Mouse (Mus musculus) adrenal gland, adult (tissue): Measurements from ENCODE around the gene Hlcs.
"Not testable (repeated sequence)": the region's sequence is repeated elsewhere in the genome, so short reads cannot be mapped to it uniquely, and the experiment has no call there.

Source experiments
- DNase-seq, 2 experiments: peaks; one replicate each; pipeline ENCODE4 v3.0.0; 2022 to 2023; ENCODE audit warnings: low spot score in 1 of 2; ENCODE audit not compliant: inconsistent age in 2 of 2

Hlcs gene

DNA sequence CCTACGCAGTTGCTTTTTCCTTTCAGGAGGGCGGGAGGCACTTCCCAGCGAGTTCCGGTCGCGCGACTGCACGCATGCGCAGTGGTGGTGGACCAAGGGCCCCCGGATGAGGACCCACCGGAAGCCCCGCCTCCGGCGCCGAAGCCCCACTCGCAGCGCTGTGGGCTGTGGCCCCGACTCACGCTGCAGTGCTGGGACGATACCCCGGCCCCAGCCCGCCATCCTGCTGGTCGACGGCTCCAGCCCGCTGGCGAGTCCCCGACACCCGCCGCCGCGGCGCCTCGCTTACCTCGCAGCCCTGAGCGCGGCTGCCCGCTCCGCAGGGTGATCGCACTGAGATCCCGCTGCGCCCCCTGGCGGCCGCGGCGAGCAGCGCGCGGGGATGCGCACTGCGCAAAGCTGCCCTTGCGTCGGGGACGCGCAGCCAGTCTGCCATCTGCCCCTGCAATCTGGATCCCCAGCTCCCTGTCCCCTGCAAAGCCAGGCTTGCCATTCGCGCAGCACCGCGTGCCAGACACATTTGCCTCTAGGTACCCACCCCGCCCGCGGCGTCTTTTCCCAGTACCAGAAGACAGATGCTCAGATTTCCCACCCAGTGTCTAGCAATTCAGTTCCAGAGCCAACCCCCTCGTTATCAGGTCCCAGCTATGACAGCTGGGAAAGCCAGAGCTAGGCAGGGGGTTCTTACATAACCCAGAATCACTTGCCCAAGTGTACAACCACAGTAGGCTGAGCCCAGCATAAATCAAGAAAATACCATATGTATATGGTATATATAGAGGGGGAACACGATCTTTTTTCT is at the start of gene Hlcs:
Gene Hlcs, minus strand, starts transcription at position 343 of the 802 bp plus-strand sequence.
- peak; percentile 99 for DNase-seq

DNA sequence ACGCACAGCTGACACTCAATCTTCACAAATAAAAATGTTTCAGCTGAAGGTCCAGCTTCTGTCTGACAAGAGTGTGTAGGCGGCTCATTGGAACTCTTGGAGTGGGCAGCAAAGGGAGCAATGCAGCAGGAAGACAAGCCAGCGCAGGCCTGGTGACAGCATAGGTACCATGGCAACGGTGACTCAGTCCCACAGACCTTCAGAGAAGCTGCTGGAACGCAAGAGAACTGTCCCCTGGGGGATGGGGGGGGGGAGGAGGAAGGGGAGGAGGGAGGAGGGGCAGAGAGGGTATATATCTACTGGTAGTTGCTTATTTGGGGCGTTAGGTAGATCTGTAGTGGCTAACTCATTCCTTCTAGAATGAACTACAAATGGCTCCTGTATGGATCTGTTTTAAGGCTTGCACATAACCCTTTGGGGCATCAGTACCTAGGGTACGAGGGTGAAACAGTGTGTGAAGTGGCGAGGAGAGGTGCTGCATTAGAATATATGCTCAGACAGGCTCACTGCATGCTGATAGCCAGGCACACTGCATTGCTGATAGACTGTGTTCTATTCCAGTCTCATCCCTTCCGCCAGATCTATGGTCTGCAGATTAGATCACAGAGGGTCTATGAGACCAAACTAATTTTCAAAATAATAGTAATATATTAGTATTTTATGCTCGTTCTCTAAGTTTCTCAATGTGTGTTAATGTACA is 49.0 kb upstream of the Hlcs start:
- peak; percentile 93 to 95 for DNase-seq

DNA sequence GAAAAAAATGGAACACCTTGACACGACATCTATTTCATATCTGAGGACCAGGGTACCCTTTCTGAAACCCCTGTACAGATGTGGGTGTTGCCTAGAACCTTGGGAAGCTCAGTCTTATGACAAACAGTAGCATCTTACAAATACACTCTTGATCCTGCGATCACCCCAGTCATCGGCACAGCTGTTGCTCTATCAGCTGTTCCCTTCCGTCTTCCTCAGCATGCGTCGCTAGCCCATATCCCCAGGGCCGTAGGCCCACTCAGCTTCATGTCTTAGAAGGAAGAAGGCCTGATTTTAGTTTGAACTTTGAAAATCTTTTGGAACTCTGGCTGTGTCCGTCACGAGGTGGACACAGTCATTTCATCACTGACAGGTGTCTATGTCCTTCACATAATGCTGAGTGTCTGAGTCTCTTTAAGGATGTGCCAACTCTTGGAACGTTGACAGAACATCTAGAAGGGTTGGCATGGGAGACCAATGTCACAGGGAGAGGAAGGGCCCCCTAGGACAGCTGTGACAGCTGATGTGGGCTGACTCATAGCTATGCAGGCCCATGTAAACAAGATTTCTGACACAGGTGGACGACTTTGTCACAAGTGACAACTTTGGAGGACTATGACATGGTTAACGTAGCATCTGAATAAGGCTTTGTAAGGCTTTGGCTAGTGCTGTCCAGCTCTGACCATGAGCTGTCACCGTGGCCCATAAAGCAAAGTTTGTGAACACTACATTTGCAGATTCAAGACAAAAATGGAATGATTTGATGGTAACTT is 47.4 kb upstream of the Hlcs start:
- DNase-seq, result peak; percentile 59 to 87

DNA sequence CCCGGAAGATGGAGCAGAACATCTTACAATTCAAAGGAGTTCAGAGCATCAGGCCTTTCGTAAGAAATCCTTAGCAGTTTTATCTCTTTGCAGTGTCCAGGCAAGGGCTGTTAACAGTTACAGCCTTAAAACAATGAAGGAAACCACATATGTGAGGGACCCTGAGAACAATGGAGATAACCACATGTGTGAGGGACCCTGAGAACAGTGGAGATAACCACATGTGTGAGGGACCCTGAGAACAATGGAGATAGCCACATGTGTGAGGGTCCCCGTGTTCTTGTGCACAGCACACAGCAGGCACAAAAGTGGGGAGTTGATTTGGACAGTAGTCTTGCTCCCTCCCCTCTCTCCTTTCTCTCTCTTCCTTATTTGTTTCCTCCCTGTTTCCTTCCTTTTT is 44.7 kb upstream of the Hlcs start:
- no peak for DNase-seq

DNA sequence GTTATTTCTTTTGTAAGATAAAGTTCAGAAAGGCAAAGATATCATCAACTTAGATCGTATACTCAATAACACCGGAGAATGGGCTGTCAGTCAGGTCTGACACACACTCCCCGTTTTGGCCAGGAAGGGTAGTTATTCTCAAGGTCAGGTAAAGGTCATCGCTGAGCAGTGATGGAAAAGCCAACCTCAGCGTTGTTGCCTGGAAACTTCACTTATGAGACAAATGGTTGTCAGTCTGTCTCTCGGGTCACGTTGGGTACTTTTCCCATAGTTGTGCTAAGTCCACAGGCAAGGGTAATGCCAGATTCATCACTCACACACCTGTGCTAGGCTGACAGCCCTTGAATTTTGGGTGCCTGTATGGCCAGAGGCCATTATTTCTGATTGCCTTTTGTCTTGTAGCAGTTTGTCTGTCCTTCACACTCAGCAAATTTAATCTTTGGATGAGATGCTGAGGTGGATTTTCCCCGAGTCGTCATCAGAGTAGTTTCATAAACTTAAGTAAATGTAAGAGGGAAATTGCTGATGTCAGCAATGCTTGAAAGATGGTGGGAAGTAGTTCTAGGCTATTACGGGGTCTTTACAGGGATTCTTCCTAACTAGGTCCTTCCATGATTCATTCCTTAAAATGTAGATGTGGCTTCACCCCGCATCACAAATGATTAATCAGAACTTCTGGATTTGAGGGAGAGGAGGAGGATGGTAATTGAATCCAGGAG is 43.6 kb upstream of the Hlcs start:
- peak; percentile 38 to 65 for DNase-seq

DNA sequence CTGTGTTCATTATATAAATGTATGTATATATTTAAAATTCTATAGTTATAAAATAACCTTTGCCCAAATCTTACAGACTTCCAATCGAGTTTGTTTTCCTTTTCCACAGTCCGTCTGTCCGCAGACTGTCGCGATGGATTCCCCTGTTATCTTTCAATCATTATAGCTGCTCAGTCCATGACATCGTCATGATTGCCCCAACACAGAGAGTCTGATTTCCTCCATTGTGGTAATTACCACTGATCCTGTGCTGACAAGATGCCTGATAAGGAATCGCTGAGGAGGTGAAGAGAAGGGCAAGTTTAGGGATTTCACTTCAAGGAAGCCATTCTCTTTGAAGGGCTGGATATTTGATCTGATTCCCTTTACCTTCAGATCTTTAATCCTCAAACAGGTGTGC is 42.7 kb upstream of the Hlcs start:
- no peak for DNase-seq

DNA sequence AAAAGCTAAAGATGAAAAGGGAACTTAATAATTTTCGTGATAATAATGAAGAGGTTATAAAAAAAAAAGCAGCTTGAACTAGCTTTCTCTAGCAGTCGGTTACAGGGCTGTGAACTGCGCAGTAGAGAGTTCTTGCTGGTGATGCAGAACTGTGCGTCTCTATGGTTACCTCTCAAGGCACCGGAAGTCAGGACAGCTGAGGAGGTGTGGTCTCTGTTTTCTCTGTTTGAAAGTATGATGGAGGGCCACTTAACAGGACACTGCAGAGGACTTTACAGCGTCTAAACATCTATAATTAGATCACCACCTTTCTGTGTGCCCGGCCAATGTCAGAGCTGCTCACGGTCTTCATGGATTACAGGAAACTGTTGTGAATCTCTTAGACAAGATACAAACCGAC is 41.1 kb upstream of the Hlcs start:
- DNase-seq, result no peak

DNA sequence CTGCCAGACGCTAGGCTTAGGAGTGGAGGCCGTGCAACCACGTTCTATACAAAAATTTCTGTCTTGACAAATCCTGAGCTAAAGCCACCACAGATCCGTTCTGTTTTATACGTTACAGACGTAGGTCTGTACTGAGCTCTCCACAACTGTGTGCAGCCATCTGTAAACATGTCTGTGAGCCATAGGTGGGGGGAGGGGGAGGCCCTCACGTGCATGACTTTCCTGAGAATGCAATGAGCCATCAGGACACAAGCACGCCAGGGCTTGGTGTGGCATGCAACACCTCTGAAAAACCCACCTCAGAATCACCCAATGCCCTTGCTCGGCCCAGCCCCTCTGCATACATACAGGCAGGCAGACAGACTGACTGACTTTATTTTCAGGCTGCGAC is 36.9 kb upstream of the Hlcs start:
- no peak for DNase-seq

DNA sequence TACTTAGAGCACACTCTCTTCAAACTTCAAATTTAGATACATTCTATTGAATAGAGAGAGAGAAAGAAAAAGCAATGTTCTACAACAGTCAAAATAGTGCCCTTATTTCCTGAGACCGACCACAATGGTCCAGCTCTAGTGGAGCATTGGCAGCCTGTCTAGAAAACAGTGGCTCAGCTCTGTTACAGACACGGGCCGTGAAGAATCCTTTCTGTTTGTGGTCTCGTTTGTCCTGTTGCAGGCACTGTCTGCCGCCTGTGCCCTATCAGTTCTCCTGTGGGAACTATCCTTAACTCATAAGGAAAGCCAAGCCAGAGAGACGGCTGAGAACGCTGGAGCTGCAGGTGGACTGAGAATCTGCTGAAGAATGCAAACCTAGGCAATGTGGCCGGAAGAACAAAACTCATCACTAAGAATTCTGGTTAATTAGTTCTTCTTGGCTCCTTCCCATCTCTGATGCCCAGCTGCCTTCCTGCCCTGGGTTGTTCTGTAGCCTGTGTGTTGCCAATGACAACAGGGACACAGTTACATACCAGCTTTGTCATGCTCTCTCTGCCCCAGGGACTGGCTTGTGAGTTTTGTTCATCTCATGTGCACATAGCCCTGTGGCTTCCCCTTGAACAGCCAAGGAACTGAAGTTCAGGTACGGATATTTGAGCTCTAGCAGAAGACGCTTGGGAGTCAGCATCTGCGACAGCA is 36.4 kb upstream of the Hlcs start:
- no peak for DNase-seq

DNA sequence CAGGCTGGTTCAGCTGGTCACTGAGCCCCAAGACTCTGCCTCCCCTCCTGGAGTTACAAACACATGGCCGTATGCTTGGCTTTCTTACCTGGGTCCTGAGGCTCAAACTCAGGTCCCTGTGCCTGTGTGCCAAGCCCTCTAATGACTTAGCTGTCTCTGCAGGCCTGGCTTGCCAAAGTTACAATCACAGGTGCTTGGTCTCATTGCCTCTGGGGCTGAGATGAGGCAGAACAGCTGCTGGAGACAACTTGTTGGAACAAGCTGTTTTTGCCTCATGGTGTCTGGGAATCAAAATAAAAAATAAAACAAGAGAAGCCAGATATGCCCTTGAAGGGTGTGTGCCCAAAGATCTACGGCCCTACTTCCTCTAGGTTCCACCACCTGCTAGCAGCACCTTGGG is 35.4 kb upstream of the Hlcs start:
- no peak for DNase-seq

DNA sequence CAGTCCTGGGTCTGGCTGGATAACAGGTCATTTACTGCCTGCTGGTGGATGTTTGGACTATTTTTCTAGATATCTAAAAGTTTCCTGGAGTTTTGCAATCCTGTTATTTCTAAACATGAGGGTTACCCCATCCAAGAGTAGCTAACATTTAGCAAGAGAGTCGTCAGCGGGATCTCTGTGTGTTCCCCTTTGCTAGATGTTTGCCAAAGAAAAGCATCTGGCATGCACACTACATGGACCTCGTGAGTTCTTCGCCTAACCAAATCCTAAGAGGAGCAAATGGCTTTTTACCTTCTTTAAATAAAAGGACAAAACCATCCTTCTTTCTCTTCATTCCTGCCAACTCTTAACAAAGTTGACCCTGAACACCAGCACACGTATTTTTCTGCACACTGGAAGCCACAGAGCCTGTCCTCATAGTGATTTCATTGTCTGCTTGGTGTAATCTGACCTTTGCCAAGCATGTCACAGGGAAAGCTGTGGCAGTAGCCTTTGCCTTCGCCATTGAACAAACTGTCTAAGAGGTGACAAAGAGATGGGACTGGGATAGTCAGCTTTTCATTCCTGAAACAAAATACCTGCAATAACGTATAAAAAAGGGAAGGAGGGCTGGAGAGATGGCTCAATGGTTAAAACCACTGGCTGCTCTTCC is 33.8 kb upstream of the Hlcs start:
- peak in 1 of 2 experiments; percentile 73 for DNase-seq

DNA sequence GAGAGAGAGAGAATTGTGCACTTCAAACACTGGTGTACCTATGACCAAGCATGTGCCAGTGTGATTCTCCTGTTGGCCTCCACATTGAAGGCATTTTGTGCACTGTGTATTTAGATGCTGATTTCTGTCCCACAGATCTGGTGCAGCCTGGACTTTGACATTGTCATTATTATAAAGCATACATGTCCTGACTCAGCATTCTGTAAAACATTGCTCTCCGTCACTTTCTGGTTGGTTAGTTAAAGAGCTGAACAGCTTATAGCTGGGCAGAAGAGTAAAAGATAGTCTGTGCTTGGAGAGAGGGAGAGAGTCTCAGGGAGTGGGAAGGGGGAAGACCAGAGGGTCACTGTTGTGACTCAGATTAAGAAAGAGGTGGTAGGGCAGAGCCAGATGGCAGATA is 32.4 kb upstream of the Hlcs start:
- DNase-seq, result no peak

DNA sequence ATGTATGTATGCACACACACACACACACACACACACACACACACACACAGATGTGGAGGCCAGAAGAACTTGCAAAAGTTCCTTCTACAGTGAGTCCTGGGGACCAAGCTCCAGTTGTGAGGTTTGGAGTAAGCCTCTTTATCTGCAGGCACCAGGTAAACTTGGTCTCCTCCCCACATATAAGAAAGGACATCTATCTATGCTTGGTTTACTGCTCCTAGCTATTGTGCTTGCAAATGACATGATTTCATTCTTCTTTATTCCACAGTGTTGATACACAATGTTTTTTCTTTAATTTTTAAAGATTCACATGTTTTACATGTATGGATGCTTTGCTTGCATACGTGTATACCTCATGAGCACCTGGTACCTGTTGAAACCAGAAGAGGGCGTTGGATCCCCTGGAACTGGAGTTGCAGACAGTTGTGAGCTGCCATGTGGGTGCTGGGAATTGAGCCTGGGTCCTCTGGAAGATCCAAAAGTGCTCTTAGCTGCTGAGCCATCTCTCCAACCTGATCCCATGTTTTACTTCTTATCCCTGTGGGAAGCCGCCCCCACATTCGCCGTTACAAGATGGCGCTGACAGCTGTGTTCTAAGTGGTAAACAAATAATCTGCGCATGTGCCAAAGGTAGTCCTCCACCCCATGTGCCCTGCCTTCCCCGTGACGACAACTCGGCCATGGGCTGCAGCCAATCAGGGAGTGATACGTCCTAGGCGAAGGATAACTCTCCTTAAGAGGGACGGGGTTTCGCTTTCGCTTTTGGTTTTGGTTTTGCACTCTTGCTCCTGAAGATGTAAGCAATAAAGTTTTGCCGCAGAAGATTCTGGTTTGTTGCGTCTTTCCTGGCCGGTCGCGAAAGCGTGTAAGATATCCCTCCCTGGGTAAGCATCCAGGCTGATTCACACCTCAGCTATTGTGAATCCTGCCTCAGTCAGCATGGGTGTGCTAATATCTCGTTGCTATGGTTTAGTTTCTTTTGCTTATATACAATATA is 26.1 kb upstream of the Hlcs start:
- DNase-seq, result not testable (repeated sequence)

DNA sequence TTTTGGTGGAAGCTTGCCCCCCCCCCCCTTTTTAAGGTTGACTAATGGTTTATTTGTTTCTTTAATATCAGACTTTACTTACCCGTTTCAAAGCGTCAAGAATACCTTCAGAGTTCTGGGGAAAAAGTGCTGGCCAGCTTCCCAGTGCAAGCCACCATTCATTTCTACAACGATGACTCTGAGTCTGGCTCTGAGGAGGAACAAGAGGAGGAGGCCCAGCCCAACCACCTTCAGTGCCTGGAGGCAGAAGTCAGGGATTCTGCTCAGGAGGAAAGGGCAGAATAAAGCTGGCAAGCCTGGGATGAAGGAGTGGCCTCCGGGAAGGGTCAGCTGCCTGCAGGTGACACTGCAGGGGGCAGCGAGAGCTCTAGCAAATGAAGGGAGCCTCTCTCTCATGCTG is 22.3 kb upstream of the Hlcs start:
- DNase-seq, result no peak

DNA sequence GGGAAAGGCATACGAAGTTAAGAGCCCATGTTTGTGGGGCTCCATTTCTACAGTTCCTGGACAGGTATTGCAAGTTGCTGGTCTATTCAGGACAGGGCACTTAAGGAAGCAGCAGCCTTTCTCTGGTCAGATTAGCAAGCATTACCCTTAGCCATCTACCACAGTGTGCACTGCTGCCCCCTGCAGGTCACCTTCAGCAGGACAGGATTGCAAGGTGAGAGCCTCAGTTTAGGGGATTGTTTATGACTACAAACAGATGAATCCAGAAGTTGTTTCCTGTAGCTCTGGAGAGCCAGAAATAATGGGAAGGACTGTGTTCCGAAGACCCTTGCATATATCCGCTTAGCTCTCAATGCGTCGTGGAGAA is 18.5 kb upstream of the Hlcs start:
- peak; percentile 67 to 88 for DNase-seq

DNA sequence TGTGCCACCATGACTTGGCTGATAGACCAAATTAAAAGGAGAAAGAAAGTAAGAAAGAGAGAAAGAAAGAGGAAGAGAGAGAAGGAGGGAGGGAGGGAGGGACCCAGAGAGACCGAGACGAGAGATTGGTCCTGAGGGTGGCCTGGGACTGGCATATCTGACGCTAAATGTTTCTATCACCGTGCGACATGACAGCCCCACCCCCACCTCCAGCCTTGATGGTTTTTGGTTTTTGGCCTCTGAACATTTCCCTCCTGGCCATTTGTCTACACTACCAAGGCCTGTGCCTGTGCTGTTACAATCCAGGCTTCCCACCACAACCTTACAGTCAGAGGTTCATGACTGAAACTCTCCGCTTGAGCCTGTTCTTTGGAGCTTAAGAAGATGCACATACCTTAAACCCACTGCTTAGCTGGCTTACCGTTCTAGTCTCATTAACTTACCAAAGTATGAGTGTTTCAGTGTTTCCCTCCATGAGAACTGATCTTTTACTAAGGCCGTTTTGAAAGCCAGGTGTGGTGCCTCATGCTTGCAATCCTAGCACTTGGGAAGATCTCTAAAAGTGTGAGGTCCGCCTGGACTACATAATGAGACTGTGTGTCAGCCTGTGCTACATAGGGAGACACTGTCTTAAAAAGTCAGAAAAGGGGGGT is 18.0 kb upstream of the Hlcs start:
- DNase-seq, result no peak

DNA sequence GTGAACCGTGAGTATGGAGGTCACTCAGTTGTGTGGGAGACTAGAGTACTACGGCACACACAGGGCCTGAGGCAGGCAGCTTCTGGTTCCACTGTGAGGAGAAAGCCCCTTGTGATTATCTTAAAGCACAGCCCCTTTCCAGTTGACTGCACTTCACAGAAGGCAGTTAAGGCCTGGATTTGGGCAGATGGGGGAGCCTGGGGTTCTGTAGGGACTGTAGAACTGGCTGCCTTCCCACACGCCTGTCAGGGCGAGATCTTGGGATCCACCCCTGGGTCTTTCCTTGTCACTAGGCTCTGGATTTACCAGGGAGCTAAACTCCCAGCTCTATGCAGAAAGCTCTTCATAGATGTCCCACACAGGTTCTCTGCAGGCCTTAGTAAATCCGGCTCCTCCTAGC is 17.1 kb upstream of the Hlcs start:
- DNase-seq, result peak in 1 of 2 experiments; percentile 21
